Mouse (Mus musculus): Measurements from ENCODE around the gene A630089N07Rik. TPM values are rescaled to one million over a fixed set of nuclear protein-coding genes. Genes with fewer than 3 reads are reported as not detected.

A630089N07Rik gene
- polyA plus RNA-seq, 1 experiment from 2014 or later = 26.1 TPM

GRCm38 (mm10) chr16:97952371-97952770 is 129.9 kb downstream of the A630089N07Rik start:
- DNase-seq (no peak), ATAC-seq (ENCODE audit: insufficient read depth) (no peak)
- no peaks in the 10 kb centered on the region for H3K27me3 ChIP-seq (ENCODE audit: insufficient read depth, low read length)
- no peak overlapping the region for H3K9ac ChIP-seq
- H3K36me3 ChIP-seq (ENCODE audit: insufficient read depth) = peaks cover 74% of the 10 kb centered on the region
- H3K4me1 ChIP-seq (ENCODE audit: insufficient read depth) = no peaks in the 10 kb centered on the region
- no peaks in the 10 kb centered on the region for H3K9me3 ChIP-seq (ENCODE audit: low read depth, low read length)
- TF ChIP-seq CTCF (IDR thresholded peaks at IDR 0.05; ENCODE audit: low read depth) = no peak
- WGBS = 87% methylated on average over 4 of the region's 4 CpGs
- no peak overlapping the region for H3K4me2 ChIP-seq
- H3K27ac ChIP-seq (ENCODE audit: low read depth) = no peak overlapping the region
- no peak overlapping the region for H3K4me3 ChIP-seq (ENCODE audit: low read depth, low read length)

Other genes with a start within 250 kb of the A630089N07Rik start
- 9.2 and 13.3 TPM in 2 replicates for gene Prdm15, start 230.6 kb downstream of the A630089N07Rik start, polyA plus RNA-seq (2014; fragmentation: Nextera tagmentation; extraction: Ambion mirVana)
- gene C2cd2, start 119.9 kb downstream of the A630089N07Rik start, polyA plus RNA-seq (2014; fragmentation: Nextera tagmentation; extraction: Ambion mirVana) = 22.7 and 24.1 TPM in 2 replicates
- gene Zbtb21, start 119.8 kb downstream of the A630089N07Rik start, polyA plus RNA-seq (2014; fragmentation: Nextera tagmentation; extraction: Ambion mirVana) = 13.2 and 14.0 TPM in 2 replicates
- 23.3 and 28.3 TPM in 2 replicates for gene B230307C23Rik, start 85.1 kb downstream of the A630089N07Rik start, polyA plus RNA-seq (2014; fragmentation: Nextera tagmentation; extraction: Ambion mirVana)

Data from lung, embryonic 14.5 days (tissue).